Mouse (Mus musculus) intestine, embryonic 15.5 days (tissue): ENCODE results near the gene Lman2l. TPM values are rescaled to one million over a fixed set of nuclear protein-coding genes. Genes with fewer than 3 reads are reported as not detected.

Source experiments
- ATAC-seq: fragments of 200-750 bp; cut with Nextera tagmentation; 2 replicates; pipeline ENCODE4 v1.8.0; 2017; ENCODE audit warnings: moderate TSS enrichment, moderate library complexity
- H3K27ac ChIP-seq: fragments of 300-500 bp; sonication (generic); 2 replicates; pipeline ENCODE4 v1.5.1; 2015; ENCODE audit warnings: mild to moderate bottlenecking, inconsistent platforms
- H3K27me3 ChIP-seq: fragments of 300-500 bp; sonication (generic); replicated peaks from 2 replicates; pipeline ENCODE4 v1.6.1; 2015; ENCODE audit warnings: inconsistent platforms
- H3K36me3 ChIP-seq: fragments of 300-500 bp; sonication (generic); 2 replicates; pipeline ENCODE4 v1.6.1; 2015; ENCODE audit warnings: inconsistent platforms
- H3K4me1 ChIP-seq: fragments of 300-500 bp; sonication (generic); replicated peaks from 2 replicates; pipeline ENCODE4 v1.6.1; 2015; ENCODE audit warnings: inconsistent platforms
- H3K4me2 ChIP-seq: fragments of 300-500 bp; sonication (generic); replicated peaks from 2 replicates; pipeline ENCODE4 v1.6.1; 2015; ENCODE audit warnings: mild to moderate bottlenecking, inconsistent platforms
- H3K4me3 ChIP-seq: fragments of 300-500 bp; sonication (generic); replicated peaks from 2 replicates; pipeline ENCODE4 v1.5.1; 2015; ENCODE audit warnings: inconsistent platforms
- H3K9ac ChIP-seq: fragments of 300-500 bp; sonication (generic); 2 replicates; pipeline ENCODE4 v1.6.1; 2015; ENCODE audit warnings: inconsistent platforms
- H3K9me3 ChIP-seq: fragments of 300-500 bp; sonication (generic); 2 replicates; pipeline ENCODE4 v1.6.1; 2016; ENCODE audit warnings: inconsistent platforms
- WGBS: fragments of 180-500 bp; shearing (Covaris S2); methylation state at CpG from one replicate; pipeline ENCODE4 v1.1.7; 2015; 5-methylcytosine and 5-hydroxymethylcytosine counted together
- polyA plus RNA-seq: library from polyadenylated mRNA; unstranded; fragments of >200 nt; fragmentation: Nextera tagmentation; extraction: Ambion mirVana; gene quantifications from 2 replicates; pipeline ENCODE4 v1.2.1, GENCODE M21; 2015

The Lman2l gene
- polyA plus RNA-seq, 1 experiment from 2014 or later, result 33.3 TPM

GRCm38 (mm10) chr1:36379582-36379981 lies 65.5 kb downstream of the Lman2l start:
- Histone ChIP-seq H3K27me3 (no peaks in the 10 kb centered on the region), H3K36me3 (no peaks in the 10 kb centered on the region), H3K4me3 (no peak overlapping the region), H3K9ac (no peak overlapping the region), H3K9me3 (no peaks in the 10 kb centered on the region), H3K27ac (no peak overlapping the region), H3K4me2 (no peak overlapping the region), H3K4me1 (no peaks in the 10 kb centered on the region)
- no peak for ATAC-seq
- 74% methylated on average over 4 of the region's 4 CpGs for WGBS

- Histone ChIP-seq H3K27me3 (no peaks in the 10 kb centered on the region), H3K4me1 (no peaks in the 10 kb centered on the region), H3K9ac (no peak overlapping the region), H3K4me3 (no peak overlapping the region), H3K9me3 (no peaks in the 10 kb centered on the region), H3K27ac (no peak overlapping the region), H3K36me3 (no peaks in the 10 kb centered on the region), H3K4me2 (no peak overlapping the region)
- 71% methylated on average over 6 of the region's 6 CpGs for WGBS
- no peak for ATAC-seq
Observed at GRCm38 (mm10) chr1:36378880-36379279, 66.2 kb downstream of the Lman2l start.

- no peak for ATAC-seq
- Histone ChIP-seq H3K27ac (no peak within 1 kb of the TSS), H3K9ac (no peak within 1 kb of the TSS), H3K4me3 (no peak within 1 kb of the TSS), H3K9me3 (no peaks in the 10 kb centered on the region), H3K36me3 (no peaks in the 10 kb centered on the region), H3K27me3 (no peaks in the 10 kb centered on the region), H3K4me1 (peaks cover 8% of the 10 kb centered on the region), H3K4me2 (no peak within 1 kb of the TSS)
- 78% methylated on average over 10 of the region's 10 CpGs for WGBS
Observed at GRCm38 (mm10) chr1:36371934-36372845, 72.9 kb downstream of the Lman2l start, which contains the start of gene Fer1l5. Gene Fer1l5, plus strand, starts transcription at chr1:36372291.

- no peak for ATAC-seq
- WGBS, result 84% methylated on average over 6 of the region's 6 CpGs
Observed at GRCm38 (mm10) chr1:36370918-36371317, 74.2 kb downstream of the Lman2l start.

More at GRCm38 (mm10) chr1:36370918-36371317, 74.2 kb downstream of the Lman2l start:
- H3K9ac ChIP-seq, result no peak overlapping the region
- no peaks in the 10 kb centered on the region for H3K36me3 ChIP-seq
- no peaks in the 10 kb centered on the region for H3K9me3 ChIP-seq
- no peak overlapping the region for H3K4me3 ChIP-seq
- H3K4me1 ChIP-seq, result peaks cover 13% of the 10 kb centered on the region
- H3K27me3 ChIP-seq, result no peaks in the 10 kb centered on the region
- H3K27ac ChIP-seq, result no peak overlapping the region
- no peak overlapping the region for H3K4me2 ChIP-seq

Other genes starting within 250 kb of the Lman2l start
- gene Uggt1, start 200.6 kb downstream of the Lman2l start, polyA plus RNA-seq, result 50.3 and 57.5 TPM in 2 replicates
- 24.2 and 25.6 TPM in 2 replicates for gene Neurl3, start 170.6 kb downstream of the Lman2l start, polyA plus RNA-seq
- gene Arid5a, start 137.5 kb downstream of the Lman2l start, polyA plus RNA-seq, result 3.2 and 5.3 TPM in 2 replicates
- gene Kansl3, start 76.1 kb downstream of the Lman2l start, polyA plus RNA-seq, result 32.2 and 36.5 TPM in 2 replicates
- 0.43 and 0.80 TPM in 2 replicates for gene Fer1l5, start 73.0 kb downstream of the Lman2l start, polyA plus RNA-seq
- gene Cnnm4, start 26.3 kb upstream of the Lman2l start, polyA plus RNA-seq, result 35.7 and 36.9 TPM in 2 replicates
- gene Cnnm3, start 66.6 kb upstream of the Lman2l start, polyA plus RNA-seq, result 2.9 and 3.4 TPM in 2 replicates
- 12.7 and 14.7 TPM in 2 replicates for gene Ankrd23, start 91.6 kb upstream of the Lman2l start, polyA plus RNA-seq
- 0.20 TPM in 1 of 2 replicates, not detected in the other for gene Gm42417, start 94.2 kb upstream of the Lman2l start, polyA plus RNA-seq
- gene Ankrd39, start 102.2 kb upstream of the Lman2l start, polyA plus RNA-seq, result 21.2 and 23.8 TPM in 2 replicates
- gene Sema4c, start 113.1 kb upstream of the Lman2l start, polyA plus RNA-seq, result 10.6 and 11.6 TPM in 2 replicates
- 0.25 and 0.59 TPM in 2 replicates for gene Fam178b, start 237.9 kb upstream of the Lman2l start, polyA plus RNA-seq
- 832 and 903 TPM in 2 replicates for gene Cox5b, start 246.2 kb upstream of the Lman2l start, polyA plus RNA-seq